Mouse (Mus musculus): ENCODE data around the gene Cxcr5. TPM values are rescaled to one million over a fixed set of nuclear protein-coding genes. Genes with fewer than 3 reads are reported as not detected.

Cxcr5 gene
- under 1 TPM; 0.02 to 0.15 TPM for polyA plus RNA-seq (2012; fragmentation: generic; extraction: Trizol)

DNA sequence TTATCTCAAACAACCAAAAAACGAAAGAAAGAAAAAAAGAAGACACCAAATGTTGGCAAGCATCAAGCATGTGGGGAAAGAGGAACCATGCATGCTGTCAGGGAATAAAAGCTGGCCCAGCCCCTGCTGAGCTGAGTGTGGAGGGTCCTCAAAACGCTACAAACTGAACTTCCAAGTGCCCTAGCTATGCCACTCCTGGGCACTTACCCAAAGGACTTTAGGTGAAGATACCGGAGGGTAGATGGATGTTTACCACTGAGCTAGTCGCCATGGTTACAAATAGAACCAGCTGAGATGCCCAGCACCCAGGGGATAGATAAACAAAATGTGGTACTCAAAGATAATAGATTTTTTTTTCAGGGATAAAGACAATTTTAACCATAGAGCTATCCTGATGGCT lies at the start of gene Cxcr5:
TSS of gene Cxcr5 (minus strand) at position 281 of the 400 bp plus-strand sequence.

GRCm38 (mm10) chr9:44604779-44605615 lies 43.3 kb upstream of the Cxcr5 start, which contains the start of gene Ddx6:
TSS of gene Ddx6 (plus strand) at chr9:44604892.

DNA sequence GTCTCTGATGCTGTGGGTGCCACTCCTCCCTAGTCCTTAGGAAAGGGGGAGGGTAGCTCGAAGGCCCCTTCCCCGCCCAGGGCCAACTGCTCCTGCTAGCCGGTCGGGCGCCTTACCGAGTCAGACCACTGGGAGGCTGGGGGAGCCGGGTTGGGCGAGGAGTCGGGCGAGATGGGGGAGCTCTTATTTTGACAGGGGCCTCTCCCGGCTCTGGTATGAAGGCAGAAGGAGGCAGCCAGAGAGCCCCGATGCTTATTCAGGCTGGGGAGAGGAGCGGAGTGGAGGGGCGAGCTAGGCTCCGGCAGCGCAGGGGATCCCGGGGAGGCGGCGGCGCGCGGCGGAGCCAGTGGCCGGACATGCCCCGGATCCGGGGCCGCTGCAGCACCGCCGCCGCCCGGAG lies 79.1 kb downstream of the Cxcr5 start, which contains the start of gene Bcl9l:
TSS of gene Bcl9l (plus strand) at position 274 of the 400 bp plus-strand sequence.

Other genes starting within 250 kb of the Cxcr5 start
- gene C2cd2l, start 241.6 kb downstream of the Cxcr5 start, polyA plus RNA-seq (2012; fragmentation: generic; extraction: Trizol), result 1 to 10 TPM; 3.7 to 4.6 TPM
- 10 to 100 TPM; 24.6 to 26.4 TPM for gene Dpagt1, start 235.9 kb downstream of the Cxcr5 start, polyA plus RNA-seq (2012; fragmentation: generic; extraction: Trizol)
- 100 to 1,000 TPM; 334 to 376 TPM for gene H2afx, start 227.2 kb downstream of the Cxcr5 start, polyA plus RNA-seq (2012; fragmentation: generic; extraction: Trizol)
- gene Hmbs, start 217.6 kb downstream of the Cxcr5 start, polyA plus RNA-seq (2012; fragmentation: generic; extraction: Trizol), result 10 to 100 TPM; 33.8 to 49.1 TPM
- gene Vps11, start 200.2 kb downstream of the Cxcr5 start, polyA plus RNA-seq (2012; fragmentation: generic; extraction: Trizol), result 10 to 100 TPM; 13.5 to 31.9 TPM
- 10 to 100 TPM; 12.8 to 29.3 TPM for gene Hyou1, start 182.4 kb downstream of the Cxcr5 start, polyA plus RNA-seq (2012; fragmentation: generic; extraction: Trizol)
- 10 to 100 TPM in 1 of 2 experiments, 1 to 10 TPM in 1; 5.7 to 11.4 TPM for gene Slc37a4, start 165.0 kb downstream of the Cxcr5 start, polyA plus RNA-seq (2012; fragmentation: generic; extraction: Trizol)
- gene Rps25, start 154.7 kb downstream of the Cxcr5 start, polyA plus RNA-seq (2012; fragmentation: generic; extraction: Trizol), result 1,000 to 10,000 TPM; 2,064 to 3,081 TPM
- 10 to 100 TPM; 86.8 to 98.1 TPM for gene Trappc4, start 154.3 kb downstream of the Cxcr5 start, polyA plus RNA-seq (2012; fragmentation: generic; extraction: Trizol)
- gene Ccdc84, start 143.3 kb downstream of the Cxcr5 start, polyA plus RNA-seq (2012; fragmentation: generic; extraction: Trizol), result 10 to 100 TPM in 1 of 2 experiments, 1 to 10 TPM in 1; 7.9 to 23.6 TPM
- not detected for gene Foxr1, start 120.7 kb downstream of the Cxcr5 start, polyA plus RNA-seq (2012; fragmentation: generic; extraction: Trizol)
- under 1 TPM in 1 of 2 experiments, not detected in 1; 0.07 TPM for gene Upk2, start 106.9 kb downstream of the Cxcr5 start, polyA plus RNA-seq (2012; fragmentation: generic; extraction: Trizol)
- 10 to 100 TPM; 22.2 to 90.8 TPM for gene Bcl9l, start 79.1 kb downstream of the Cxcr5 start, polyA plus RNA-seq (2012; fragmentation: generic; extraction: Trizol)
- 10 to 100 TPM in 1 of 2 experiments, 1 to 10 TPM in 1; 2.6 to 31.0 TPM for gene Ddx6, start 43.0 kb upstream of the Cxcr5 start, polyA plus RNA-seq (2012; fragmentation: generic; extraction: Trizol)
- gene Treh, start 111.4 kb upstream of the Cxcr5 start, polyA plus RNA-seq (2012; fragmentation: generic; extraction: Trizol), result not detected
- 10 to 100 TPM; 36.0 to 71.8 TPM for gene Phldb1, start 173.3 kb upstream of the Cxcr5 start, polyA plus RNA-seq (2012; fragmentation: generic; extraction: Trizol)
- 10 to 100 TPM in 1 of 2 experiments, 1 to 10 TPM in 1; 3.3 to 36.5 TPM for gene Arcn1, start 206.0 kb upstream of the Cxcr5 start, polyA plus RNA-seq (2012; fragmentation: generic; extraction: Trizol)
- gene Ift46, start 206.0 kb upstream of the Cxcr5 start, polyA plus RNA-seq (2012; fragmentation: generic; extraction: Trizol), result 100 to 1,000 TPM in 1 of 2 experiments, 10 to 100 TPM in 1; 73.3 to 174 TPM
- under 1 TPM; 0.06 to 0.66 TPM for gene Tmem25, start 237.4 kb upstream of the Cxcr5 start, polyA plus RNA-seq (2012; fragmentation: generic; extraction: Trizol)
- under 1 TPM; 0.32 to 0.42 TPM for gene Ttc36, start 241.2 kb upstream of the Cxcr5 start, polyA plus RNA-seq (2012; fragmentation: generic; extraction: Trizol)

Data from C3H10T1/2 (cell line).